Mouse (Mus musculus) thymus, postnatal 14 days (tissue): Measurements from ENCODE around the gene Hist1h4f.
"Not testable (repeated sequence)": the region's sequence is repeated elsewhere in the genome, so short reads cannot be mapped to it uniquely, and the experiment has no call there.

Source experiments
- DNase-seq: peaks from one replicate; pipeline ENCODE4 v3.0.0; 2021

Hist1h4f gene

DNA sequence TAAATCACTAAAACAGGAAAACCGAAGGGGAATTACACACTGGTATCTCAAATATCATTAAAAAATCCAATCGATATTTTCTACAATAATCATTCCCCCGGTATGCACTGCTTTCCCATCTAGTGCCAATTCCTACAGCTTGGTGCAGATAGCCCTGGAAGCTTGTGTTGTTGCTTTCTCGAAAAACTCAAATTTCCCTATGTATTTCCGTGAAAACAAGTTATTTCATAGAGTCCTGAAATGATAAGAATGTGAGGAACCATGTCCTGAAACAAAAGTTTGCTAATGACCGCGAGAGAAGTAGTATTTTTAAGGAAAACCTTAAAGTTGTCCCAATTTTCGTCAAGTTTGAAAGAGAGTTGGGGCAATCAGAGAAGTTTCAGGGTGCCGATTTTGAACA, 2.9 kb upstream of the Hist1h4f start:
- no peak for DNase-seq

DNA sequence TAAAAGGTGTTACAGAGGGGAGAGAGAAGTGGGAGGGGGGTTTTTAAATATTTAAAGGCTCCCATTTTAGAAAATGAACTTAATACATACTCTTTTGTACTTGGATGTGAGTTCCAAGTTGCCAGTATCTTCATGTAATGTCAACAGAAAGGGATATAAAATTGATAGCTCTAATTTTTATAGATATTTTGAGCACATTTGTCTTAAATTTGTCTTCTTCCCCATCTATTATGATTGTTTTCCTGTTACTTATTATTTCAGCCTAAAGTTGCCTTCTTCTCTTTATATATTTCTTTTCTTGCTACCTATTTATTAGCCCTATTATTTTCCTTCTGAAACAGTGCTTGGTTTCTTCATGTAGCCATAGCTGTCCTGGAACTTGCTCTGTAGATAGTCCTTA, 1.5 kb upstream of the Hist1h4f start, which contains the start of gene Hist1h1d:
TSS of gene Hist1h1d (plus strand) at position 301 of the 400 bp plus-strand sequence.
- DNase-seq = no peak

DNA sequence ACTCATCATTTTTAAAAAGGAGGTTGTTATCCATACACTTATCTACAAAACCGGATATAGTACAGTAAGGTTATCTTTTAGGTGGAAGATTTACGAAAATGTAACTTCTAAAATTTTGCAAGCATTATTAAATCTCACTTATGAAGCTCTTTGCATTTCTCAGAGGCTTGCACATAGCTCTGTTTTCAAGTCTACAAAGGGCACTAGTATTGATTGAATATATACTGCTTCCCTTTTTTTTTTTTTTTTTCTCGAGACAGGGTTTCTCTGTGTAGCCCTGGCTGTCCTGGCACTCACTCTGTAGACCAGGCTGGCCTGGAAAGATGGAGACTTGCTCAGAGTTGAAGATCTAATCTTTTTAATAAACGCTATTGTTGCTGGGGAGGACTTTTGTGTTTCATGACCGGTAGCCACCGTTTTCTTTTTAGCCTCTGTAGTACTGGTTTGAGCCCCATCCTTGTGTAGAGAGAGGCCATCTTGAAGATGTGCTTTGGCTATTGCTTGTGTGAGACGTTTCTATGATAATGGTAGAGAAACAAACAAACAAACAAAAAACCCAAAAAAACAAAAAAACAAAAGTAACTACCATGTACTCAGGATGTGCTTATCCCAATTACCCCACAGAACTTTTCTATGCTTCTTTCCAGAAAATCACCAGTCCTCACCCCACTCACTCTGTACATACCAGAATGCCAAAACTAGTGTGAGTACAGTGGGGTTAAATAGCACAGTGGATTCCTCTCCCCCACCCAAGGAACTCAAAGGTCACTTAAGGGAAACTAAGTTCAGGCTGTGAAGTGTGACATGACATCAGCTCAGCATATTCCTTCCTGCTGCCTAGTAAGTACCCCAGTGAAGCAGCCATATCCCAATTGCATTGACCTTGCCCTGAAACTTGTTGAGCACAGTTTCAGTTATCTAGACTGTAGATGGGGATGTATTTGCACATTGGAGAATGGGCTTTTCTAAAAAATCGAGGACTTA, 775 bp upstream of the Hist1h4f start:
- DNase-seq = no peak

DNA sequence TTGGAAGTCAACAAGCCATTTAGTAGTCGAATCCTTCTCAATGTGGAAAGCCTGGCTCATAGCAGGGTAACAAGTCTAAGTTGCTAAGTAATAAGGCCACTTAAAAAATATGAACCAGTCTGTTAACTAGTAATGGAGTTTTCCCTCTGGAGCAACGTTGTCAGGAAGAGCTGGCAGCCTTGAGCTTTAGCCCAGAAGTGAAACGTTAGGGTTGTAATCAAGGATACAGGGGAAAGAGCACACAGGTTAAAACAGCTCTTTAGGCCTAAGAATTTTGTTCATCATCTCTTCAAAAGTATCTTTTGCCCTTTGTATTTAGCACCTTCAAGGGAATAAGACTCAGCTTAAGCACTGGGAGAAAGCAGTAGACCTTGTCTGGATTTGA, 695 bp downstream of the Hist1h4f start:
- DNase-seq = no peak

DNA sequence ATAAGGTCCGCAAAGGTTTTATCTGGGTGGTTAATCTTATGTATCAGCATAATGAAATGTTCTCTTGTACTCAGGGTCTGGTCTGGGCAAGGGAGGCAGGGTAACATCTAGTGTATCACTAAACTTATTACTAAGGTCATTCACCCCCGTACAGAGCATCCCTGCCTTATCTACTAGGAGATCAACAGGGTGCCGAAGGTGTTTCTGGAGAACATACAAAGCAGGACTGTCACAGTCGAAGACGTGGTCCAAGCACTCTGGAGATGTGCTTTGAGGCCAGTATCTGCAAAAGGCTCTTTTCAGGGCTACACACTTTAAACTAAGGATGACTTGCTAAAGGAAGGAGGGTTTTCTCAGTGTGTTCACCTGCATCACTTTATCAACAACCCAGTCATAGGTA, 4.8 kb downstream of the Hist1h4f start:
- no peak for DNase-seq

DNA sequence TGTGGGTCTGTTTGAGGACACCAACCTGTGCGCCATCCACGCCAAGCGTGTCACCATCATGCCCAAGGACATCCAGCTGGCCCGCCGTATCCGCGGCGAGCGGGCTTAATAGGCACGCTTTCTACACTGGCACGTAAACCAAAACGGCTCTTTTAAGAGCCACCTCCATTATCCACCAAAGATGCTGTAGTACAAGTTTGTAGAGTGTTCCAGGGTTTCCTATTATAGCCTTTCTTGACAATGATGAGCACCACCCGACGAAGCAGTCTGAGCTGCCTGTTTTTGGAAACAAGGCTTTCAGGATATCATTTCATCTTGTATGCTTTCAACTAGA, 6.7 kb downstream of the Hist1h4f start:
- not testable (repeated sequence) for DNase-seq

DNA sequence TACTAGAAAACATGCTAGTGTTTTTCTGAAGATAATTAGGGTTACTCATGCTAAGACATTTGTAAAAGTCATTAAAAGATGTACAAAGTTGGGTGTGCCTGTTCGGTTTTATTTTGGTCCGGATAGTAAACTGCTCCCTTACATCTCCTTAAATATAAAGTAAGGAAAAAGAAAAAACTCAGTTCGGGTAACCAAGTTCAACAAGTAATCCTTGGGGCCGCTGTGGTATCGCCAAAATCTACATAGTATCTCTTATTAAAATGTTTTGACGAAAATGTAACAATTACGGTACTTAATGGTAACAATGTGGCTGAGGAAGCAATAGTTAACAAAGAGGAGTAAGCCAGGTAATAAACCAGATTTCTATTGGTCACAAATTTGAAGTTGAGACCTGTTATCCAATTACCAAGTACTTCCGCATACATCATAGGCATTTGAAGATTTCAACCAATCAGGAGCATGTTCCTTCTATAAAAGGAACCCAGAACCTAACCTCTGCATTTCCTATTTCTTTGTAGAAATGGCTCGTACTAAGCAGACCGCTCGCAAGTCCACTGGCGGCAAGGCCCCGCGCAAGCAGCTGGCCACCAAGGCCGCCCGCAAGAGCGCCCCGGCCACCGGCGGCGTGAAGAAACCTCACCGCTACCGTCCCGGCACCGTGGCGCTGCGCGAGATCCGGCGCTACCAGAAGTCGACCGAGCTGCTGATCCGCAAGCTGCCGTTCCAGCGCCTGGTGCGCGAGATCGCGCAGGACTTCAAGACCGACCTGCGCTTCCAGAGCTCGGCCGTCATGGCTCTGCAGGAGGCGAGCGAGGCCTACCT, 7.3 kb downstream of the Hist1h4f start, which contains the start of gene Hist1h3f:
TSS of gene Hist1h3f (plus strand) at position 88 of the 822 bp plus-strand sequence.
- peak; percentile 80 for DNase-seq

DNA sequence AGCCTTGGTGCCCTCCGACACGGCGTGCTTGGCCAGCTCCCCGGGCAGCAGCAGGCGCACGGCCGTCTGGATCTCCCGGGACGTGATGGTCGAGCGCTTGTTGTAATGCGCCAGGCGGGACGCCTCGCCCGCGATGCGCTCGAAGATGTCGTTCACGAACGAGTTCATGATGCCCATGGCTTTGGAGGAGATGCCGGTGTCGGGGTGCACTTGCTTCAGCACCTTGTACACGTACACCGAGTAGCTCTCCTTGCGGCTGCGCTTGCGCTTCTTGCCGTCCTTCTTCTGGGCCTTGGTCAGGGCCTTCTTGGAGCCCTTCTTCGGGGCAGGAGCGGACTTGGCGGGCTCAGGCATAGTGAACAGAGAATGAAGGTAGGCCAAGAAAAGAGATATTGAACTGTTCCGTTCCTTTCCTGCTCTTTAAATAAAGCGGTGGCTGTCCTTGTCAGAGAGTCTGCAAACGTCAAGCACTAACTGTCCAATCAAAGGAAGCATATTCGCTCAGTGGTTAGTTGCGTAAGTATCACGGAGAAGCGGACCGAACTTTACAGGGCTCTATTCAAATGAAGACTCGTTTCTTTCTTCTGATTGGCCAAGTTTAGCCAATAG, 8.3 kb downstream of the Hist1h4f start, which contains the start of gene Hist1h2bh:
TSS of gene Hist1h2bh (minus strand) at position 394 of the 609 bp plus-strand sequence.
- peak; percentile 72 for DNase-seq

DNA sequence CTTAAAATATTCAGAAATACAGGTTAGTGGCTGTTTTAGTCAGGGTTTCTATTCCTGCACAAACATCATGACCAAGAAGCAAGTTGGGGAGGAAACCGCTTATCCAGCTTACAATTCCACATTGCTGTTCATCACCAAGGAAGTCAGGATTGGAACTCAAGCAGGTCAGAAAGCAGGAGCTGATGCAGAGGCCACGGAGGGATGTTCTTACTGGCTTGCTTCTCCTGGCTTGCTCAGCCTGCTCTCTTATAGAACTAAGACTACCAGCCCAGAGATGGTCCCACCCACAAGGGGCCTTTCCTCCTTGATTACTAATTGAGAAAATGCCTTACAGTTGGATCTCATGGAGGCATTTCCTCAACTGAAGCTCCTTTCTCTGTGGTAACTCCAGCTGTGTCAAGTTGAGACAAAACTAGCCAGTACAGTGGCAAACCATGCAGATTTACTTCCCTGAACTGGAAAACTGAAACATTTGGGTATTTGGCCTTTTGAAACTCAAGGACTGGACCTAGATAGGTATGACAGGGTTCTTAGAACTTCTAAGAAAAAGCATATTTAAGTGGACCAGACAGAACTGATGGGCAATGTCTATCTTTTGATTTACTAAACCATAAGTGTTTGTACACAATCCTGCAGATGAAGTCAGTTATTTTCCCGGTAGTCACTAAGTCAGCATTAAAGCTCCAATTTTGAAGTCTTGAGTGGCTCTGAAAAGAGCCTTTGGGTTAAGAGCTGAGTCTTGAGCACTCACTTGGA, 9.0 kb downstream of the Hist1h4f start:
- DNase-seq = not testable (repeated sequence)

DNA sequence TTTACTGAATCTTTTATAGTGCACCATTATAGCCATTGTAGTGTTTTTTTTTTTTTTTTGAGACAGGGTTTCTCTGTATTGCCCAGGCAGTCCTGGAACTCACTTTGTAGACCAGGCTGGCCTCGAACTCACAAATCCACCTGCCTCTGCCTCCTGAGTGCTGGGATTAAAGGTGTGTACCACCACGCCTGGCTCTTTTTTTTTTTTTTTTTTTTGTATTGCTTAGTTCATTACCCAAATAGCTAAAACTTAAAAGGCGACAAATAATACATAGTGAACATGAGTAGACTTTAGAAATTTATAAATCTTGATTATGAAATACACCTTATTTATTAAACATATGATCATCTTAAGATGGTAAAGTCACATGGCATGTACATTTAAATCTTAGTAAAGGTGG, 10.0 kb downstream of the Hist1h4f start:
- no peak for DNase-seq

DNA sequence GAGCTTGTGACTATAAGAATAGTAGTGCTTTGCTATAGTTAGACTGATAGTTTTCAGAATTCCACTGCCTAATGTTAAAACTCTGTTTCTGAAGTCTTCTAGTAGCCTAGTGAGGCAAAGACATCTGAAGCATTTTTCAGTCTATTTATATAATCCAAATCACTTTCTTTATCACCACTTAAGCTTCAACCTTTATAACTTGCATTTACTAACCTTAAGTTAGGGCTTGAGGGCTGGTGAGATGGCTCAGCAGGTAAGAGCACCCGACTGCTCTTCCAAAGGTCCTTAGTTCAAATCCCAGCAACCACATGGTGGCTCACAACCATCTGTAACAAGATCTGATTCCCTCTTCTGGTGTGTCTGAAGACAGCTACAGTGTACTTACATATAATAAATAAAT, 11.6 kb downstream of the Hist1h4f start:
- not testable (repeated sequence) for DNase-seq

DNA sequence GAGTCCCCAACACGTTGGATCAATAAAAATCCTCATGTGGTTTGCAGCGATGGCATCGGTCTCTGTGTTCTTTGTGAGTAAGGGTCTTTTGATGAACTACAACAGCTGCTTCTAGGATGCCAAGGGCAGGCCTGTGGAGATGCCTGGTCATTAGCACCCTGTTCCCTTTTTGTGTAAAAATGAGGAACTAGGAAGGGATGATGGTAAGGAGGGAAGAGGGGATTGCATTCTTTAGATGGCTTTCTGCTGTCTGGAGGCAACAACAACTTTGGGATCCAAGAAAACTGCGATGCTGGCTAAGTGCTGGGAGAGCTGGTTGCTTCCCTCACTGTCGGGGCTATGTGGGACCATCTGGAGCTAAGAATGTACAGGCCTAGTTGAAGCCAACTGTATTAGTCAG, 13.2 kb downstream of the Hist1h4f start:
- no peak for DNase-seq

DNA sequence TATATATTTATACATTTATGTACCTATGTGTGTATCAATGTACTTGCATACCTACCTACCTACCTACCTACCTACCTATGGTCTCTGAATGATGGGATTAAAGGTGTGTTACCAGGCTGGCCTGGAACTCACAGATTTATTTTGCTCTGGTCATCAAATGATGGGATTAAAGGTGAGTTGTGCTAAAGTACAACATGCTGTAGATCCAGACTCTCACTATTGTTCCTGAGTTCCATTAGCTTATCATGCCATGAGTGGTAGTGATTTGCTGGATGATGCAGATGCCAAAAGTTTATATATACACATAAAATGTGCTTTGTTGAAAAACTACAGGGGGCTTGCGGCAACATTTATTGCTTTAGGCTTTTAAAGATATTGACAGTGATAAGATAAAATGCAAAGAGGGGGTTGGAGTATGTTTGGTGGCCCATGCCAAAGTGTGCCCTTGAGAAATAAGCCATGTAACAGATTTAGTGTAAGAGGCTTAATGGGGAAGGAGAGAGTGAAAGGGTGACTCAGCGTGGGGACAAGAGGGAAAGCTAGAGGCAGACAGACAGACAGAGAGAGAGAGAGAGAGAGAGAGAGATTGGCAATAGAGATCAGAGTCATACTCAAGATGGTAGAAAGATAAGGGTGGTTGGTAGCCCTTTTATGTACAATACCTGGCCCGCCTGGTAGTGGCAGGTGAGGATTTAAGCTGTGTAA, 14.3 kb downstream of the Hist1h4f start:
- DNase-seq = no peak

DNA sequence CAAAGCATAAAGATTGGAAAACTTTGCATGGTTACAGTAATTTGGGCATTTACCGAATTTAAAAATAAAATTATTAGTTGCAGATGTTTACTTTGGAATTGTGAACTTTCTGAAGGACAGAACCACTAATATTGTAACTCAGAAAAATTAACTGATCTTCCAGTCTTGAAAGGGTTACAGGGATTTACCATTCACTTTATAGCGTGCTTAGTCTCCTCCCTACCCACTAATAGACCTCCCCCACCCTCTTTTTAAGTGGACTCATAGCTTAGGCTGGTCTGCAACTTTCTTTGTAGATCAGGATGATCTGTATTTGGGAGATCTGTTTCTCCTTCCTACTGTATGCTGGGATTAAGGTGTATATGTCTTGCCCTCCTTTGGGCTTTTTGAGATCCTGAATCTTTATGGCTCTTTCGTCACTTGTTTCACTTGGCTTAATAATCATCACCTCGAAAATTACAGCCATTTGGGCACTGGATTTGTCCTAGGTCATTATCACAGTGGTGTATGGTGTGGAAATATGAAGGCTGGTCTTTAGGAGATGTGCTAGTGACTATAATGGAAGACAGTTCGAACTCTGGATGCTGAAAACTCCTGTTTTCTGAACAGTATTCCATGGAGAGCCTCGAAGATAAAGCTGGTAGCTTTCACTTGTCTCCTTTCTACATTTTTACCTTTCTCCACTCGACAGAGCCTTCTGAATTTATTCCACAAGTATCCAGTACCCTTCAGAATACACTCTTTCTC, 15.2 kb downstream of the Hist1h4f start:
- DNase-seq = no peak

DNA sequence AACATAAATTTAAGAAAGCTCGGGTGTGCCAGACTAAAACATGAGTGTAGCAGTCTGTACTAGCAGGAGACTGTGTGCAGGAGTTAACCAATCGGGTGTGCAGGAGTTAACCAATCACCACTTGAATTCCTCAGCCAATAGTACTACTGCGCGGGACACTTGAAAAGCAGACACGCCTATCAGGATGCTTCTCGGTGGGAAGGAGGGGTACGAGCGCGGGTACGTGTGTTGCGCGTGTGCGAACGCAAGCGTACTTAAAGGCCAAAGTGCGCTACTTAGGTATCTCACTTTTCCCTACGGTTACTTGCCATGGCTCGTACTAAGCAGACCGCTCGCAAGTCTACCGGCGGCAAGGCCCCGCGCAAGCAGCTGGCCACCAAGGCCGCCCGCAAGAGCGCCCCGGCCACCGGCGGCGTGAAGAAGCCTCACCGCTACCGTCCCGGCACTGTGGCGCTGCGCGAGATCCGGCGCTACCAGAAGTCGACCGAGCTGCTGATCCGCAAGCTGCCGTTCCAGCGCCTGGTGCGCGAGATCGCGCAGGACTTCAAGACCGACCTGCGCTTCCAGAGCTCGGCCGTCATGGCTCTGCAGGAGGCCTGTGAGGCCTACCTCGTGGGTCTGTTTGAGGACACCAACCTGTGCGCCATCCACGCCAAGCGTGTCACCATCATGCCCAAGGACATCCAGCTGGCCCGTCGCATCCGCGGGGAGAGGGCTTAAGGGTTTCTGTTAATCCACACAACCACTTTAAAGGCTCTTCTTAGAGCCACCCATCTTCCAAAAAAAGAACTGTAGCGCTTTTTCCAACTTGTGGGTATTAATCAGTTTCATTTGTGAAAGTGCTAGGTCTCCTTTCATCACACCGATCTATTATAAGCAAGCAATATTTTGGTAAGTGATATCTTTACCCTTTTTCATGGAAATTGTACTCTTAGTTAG, 16.0 kb downstream of the Hist1h4f start, which contains the start of gene Hist1h3g:
TSS of gene Hist1h3g (plus strand) at position 286 of the 939 bp plus-strand sequence.
- DNase-seq = peak; percentile 92

DNA sequence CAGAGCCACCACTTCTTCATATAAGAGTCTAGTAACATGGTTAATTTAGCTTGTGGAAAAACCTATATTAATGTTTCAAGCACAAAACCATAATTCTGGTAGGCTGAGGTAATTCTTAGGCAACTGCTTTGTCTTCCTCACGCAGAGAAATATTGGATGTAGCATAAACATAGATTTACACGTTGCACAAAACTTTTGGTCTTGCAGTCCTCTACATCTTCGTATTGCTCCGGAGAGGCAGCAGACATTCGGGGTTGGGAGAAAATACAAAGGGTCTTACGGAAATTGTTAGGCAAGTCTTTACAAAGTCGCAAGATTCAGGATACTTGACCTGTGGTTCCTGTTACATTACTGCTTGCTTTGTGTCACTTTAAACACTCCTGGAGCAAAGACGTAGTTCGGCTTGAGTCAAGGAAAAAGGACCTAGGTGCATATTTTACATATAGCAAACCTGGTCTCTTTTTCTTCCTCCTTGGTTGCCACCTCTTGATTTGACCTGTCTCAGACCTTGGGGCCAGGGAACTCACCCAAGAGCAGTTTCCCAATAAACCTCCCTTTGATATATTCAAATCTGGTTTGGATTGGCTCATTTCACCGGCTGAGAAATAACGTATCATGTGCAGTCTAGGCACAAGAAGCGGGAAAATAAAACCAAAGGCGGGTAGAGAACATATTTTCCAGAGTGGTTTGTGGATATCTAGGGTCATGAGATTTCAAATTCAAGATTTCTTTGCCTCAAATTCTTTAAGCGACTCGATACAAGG, 16.9 kb downstream of the Hist1h4f start:
- no peak for DNase-seq

DNA sequence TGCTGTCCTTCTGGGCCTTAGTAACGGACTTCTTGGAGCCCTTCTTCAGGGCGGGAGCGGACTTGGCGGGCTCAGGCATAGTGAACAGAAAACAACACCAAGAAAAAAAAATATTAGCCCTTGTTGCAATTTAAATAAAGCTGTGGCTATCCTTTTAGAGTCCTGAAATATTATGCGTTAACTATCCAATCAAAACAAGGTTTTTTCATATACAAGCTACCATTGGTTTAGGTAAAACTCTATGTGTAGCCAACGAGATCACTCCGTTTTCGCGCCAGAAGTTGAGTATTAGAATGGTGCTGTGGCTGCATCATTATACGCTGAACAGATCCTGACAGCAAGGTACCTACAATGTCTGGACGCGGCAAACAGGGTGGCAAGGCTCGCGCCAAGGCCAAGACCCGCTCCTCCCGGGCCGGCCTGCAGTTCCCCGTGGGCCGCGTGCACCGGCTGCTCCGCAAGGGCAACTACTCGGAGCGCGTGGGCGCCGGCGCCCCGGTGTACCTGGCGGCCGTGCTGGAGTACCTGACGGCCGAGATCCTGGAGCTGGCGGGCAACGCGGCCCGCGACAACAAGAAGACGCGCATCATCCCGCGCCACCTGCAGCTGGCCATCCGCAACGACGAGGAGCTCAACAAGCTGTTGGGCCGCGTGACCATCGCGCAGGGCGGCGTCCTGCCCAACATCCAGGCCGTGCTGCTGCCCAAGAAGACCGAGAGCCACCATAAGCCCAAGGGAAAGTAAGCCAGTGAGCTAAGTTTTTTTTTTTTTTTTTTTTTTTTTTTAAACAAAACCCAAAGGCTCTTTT, 17.7 kb downstream of the Hist1h4f start, which contains the start of gene Hist1h2af:
TSS of gene Hist1h2af (plus strand) at position 347 of the 808 bp plus-strand sequence.
- peak; percentile 72 for DNase-seq
